Mouse (Mus musculus) hindbrain, embryonic 13.5 days (tissue): Measurements from ENCODE around the gene Cdrt4. TPM values are rescaled to one million over a fixed set of nuclear protein-coding genes. Genes with fewer than 3 reads are reported as not detected.

Source experiments
- ATAC-seq: fragments of 200-750 bp; cut with Nextera tagmentation; 2 replicates; pipeline ENCODE4 v1.8.0; 2017; ENCODE audit warnings: moderate TSS enrichment; ENCODE audit not compliant: low FRiP score
- H3K27ac ChIP-seq: fragments of 300-500 bp; sonication (generic); 2 replicates; pipeline ENCODE4 v1.5.1; 2015; ENCODE audit warnings: inconsistent platforms, mild to moderate bottlenecking, moderate library complexity
- H3K27me3 ChIP-seq: fragments of 300-500 bp; sonication (generic); 2 replicates; pipeline ENCODE4 v1.6.1; 2015; ENCODE audit warnings: mild to moderate bottlenecking, inconsistent platforms
- H3K36me3 ChIP-seq: fragments of 300-500 bp; sonication (generic); 2 replicates; pipeline ENCODE4 v1.6.1; 2015; ENCODE audit warnings: mild to moderate bottlenecking, inconsistent platforms
- H3K4me1 ChIP-seq: fragments of 300-500 bp; sonication (generic); replicated peaks from 2 replicates; pipeline ENCODE4 v1.6.1; 2015; ENCODE audit warnings: inconsistent platforms
- H3K4me2 ChIP-seq: fragments of 300-500 bp; sonication (generic); 2 replicates; pipeline ENCODE4 v1.6.1; 2015; ENCODE audit warnings: inconsistent platforms, mild to moderate bottlenecking, moderate library complexity
- H3K4me3 ChIP-seq: fragments of 300-500 bp; sonication (generic); 2 replicates; pipeline ENCODE4 v1.5.1; 2015; ENCODE audit warnings: mild to moderate bottlenecking, inconsistent platforms
- H3K9ac ChIP-seq: fragments of 300-500 bp; sonication (generic); 2 replicates; pipeline ENCODE4 v1.6.1; 2015; ENCODE audit warnings: mild to moderate bottlenecking, inconsistent platforms
- H3K9me3 ChIP-seq: fragments of 300-500 bp; sonication (generic); 2 replicates; pipeline ENCODE4 v1.6.1; 2016; ENCODE audit warnings: inconsistent platforms
- WGBS: fragments of 180-500 bp; shearing (Covaris S2); methylation state at CpG from one replicate; pipeline ENCODE4 v1.1.7; 2015; 5-methylcytosine and 5-hydroxymethylcytosine counted together
- polyA plus RNA-seq: library from polyadenylated mRNA; unstranded; fragments of >200 nt; fragmentation: Nextera tagmentation; extraction: Ambion mirVana; gene quantifications from 2 replicates; pipeline ENCODE4 v1.2.1, GENCODE M21; 2015

The Cdrt4 gene
- polyA plus RNA-seq, 1 experiment from 2014 or later = 0.32 TPM

DNA sequence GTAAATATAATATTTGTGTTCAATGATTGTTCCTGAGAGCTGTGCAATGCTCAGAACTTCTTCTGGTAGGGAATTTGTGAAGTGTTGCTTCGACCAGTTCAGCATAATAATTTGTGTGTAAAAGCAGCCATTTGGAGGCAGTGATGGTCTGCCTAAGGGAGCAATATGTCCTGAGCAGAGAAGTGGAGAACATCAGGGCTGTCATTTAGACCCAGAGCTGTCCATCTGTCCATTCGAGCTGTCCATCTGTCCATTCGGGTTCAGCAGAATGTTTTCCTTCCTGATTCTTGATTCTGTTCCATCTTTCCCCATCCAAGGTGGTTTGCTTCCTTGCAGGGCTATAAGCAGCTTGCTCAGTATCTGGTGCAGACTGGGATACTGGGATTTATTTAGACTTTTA, 33.4 kb downstream of the Cdrt4 start:
- peak overlapping the region; percentile 1; the same call in 1 of the 2 replicates for H3K27ac ChIP-seq
- no peak for ATAC-seq

GRCm38 (mm10) chr11:62985075-62985474, 34.1 kb downstream of the Cdrt4 start:
- Histone ChIP-seq H3K4me2 (no peak overlapping the region), H3K4me3 (no peak overlapping the region), H3K9ac (no peak overlapping the region), H3K9me3 (0 out of 2 replicates have a peak, but pooled peaks cover 5% of the 10 kb centered on the region), H3K27me3 (0 out of 2 replicates have a peak, but pooled peaks cover 2% of the 10 kb centered on the region), H3K36me3 (no peaks in the 10 kb centered on the region), H3K27ac (no peak overlapping the region), H3K4me1 (peaks cover 26% of the 10 kb centered on the region)
- no peak for ATAC-seq
- 88% methylated on average over 3 of the region's 3 CpGs for WGBS

More for the DNA sequence above, 33.4 kb downstream of the Cdrt4 start:
- Histone ChIP-seq H3K36me3 (no peaks in the 10 kb centered on the region), H3K9me3 (0 out of 2 replicates have a peak, but pooled peaks cover 5% of the 10 kb centered on the region), H3K9ac (no peak overlapping the region), H3K27me3 (0 out of 2 replicates have a peak, but pooled peaks cover 2% of the 10 kb centered on the region), H3K4me2 (no peak overlapping the region), H3K4me1 (peaks cover 26% of the 10 kb centered on the region), H3K4me3 (no peak overlapping the region)
- 53% methylated on average over 3 of the region's 3 CpGs for WGBS

DNA sequence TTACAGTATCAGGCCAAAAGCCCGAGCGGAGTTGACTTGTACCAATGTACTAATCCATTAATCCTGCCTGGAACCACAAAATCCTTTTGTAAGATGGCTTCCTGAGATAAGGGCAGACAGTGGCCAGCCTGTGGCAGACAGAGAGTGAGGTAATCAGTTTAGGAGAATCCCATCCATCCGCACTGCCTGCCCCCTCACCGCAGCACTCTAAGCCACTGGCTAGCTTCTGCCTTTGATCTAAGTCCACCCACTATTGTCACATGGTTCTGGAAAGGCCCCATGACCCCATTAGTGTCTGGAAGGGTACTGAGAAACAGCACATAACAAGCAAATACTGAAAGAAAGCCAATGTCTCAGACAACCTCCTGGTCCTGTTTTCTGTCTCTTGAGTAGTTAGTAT, 35.6 kb downstream of the Cdrt4 start:
- WGBS = 75% methylated on average over 4 of the region's 4 CpGs
- Histone ChIP-seq H3K4me2 (no peak overlapping the region), H3K27ac (no peak overlapping the region), H3K4me3 (no peak overlapping the region), H3K9me3 (no peaks in the 10 kb centered on the region), H3K4me1 (peaks cover 26% of the 10 kb centered on the region), H3K27me3 (0 out of 2 replicates have a peak, but pooled peaks cover 2% of the 10 kb centered on the region), H3K36me3 (no peaks in the 10 kb centered on the region), H3K9ac (no peak overlapping the region)
- no peak for ATAC-seq

- no peak overlapping the region for H3K9ac ChIP-seq
- no peak for ATAC-seq
- 94% methylated on average over 3 of the region's 3 CpGs for WGBS
- no peak overlapping the region for H3K4me3 ChIP-seq
- H3K4me1 ChIP-seq = peaks cover 3% of the 10 kb centered on the region; the same call in 1 of the 2 replicates
- H3K4me2 ChIP-seq = no peak overlapping the region
- 0 out of 2 replicates have a peak, but pooled peaks cover 2% of the 10 kb centered on the region for H3K27me3 ChIP-seq
- no peaks in the 10 kb centered on the region for H3K9me3 ChIP-seq
- H3K36me3 ChIP-seq = no peaks in the 10 kb centered on the region
- no peak overlapping the region for H3K27ac ChIP-seq
These were observed 39.2 kb downstream of the Cdrt4 start for GRCm38 (mm10) chr11:62990150-62990685.

DNA sequence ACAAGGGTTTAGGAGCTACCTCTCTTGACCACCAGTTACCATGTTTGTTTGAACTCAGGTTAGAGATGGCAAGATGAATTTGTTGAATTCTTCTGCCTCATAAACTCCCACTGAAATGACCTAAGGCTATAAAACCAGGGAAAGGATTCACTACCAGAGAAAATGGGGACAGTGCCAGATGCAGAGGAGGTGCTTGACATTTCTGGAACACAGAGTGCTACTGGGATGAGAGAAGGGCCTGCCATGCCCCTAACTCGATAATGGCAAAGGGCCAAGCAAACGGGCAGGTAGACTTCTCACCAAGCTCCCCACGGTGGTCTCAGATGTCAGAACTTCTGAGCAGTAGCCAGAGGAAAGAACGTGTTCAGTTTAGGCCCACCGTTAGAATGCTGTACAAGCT, 39.8 kb downstream of the Cdrt4 start:
- Histone ChIP-seq H3K4me2 (no peak overlapping the region), H3K27me3 (0 out of 2 replicates have a peak, but pooled peaks cover 2% of the 10 kb centered on the region), H3K9me3 (no peaks in the 10 kb centered on the region), H3K27ac (no peak overlapping the region), H3K9ac (no peak overlapping the region), H3K36me3 (no peaks in the 10 kb centered on the region), H3K4me1 (0 out of 2 replicates have a peak, but pooled peaks cover 6% of the 10 kb centered on the region), H3K4me3 (no peak overlapping the region)
- ATAC-seq = no peak
- WGBS = 89% methylated on average over 5 of the region's 5 CpGs

GRCm38 (mm10) chr11:62992545-62993242, 41.7 kb downstream of the Cdrt4 start:
- Histone ChIP-seq H3K4me3 (no peak overlapping the region), H3K4me2 (no peak overlapping the region), H3K27ac (no peak overlapping the region), H3K9me3 (no peaks in the 10 kb centered on the region), H3K9ac (no peak overlapping the region), H3K27me3 (no peaks in the 10 kb centered on the region), H3K4me1 (peaks cover 6% of the 10 kb centered on the region), H3K36me3 (no peaks in the 10 kb centered on the region)
- ATAC-seq = no peak
- WGBS = 93% methylated on average over 13 of the region's 13 CpGs

GRCm38 (mm10) chr11:62995066-62995754, 44.2 kb downstream of the Cdrt4 start:
- WGBS = 88% methylated on average over 9 of the region's 9 CpGs
- Histone ChIP-seq H3K9ac (no peak overlapping the region), H3K27me3 (no peaks in the 10 kb centered on the region), H3K36me3 (no peaks in the 10 kb centered on the region), H3K9me3 (no peaks in the 10 kb centered on the region), H3K4me3 (no peak overlapping the region), H3K4me1 (peaks cover 12% of the 10 kb centered on the region), H3K27ac (no peak overlapping the region), H3K4me2 (no peak overlapping the region)
- no peak for ATAC-seq

DNA sequence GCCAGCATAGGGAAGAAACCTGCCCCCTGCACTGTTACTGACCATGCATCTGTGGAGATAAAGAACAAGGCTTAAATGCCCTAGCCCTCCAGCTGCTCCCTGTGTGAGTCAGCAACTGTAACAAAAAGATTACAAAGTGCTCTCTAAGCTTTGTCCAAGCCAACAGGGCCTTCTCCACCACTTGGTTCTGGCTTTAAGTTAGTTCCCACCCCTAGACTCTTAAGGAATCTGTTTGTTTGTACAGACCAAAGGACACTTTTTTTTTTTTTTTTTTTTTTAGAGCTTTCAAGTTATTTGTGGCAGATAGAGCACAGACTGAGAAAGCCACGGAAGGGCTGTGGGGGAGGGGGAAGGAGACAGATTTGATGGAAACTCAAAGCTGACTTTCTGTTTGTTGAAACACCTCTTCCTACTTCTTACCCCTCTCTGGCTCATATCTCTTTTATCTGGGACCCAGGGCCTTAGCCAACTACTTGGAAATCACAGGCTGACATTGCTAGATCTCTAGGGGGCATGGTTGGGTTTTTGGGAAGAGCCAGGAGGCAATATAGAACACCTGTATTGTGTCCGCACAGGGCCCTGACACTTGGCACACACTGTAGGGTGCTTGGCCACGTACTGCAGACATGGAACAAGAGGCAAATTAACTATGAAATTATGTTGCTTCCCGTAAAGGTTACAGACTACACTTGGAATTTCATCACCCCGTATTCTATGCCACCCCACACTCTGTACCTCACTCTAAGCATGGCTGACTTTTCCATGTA, 44.9 kb downstream of the Cdrt4 start:
- Histone ChIP-seq H3K9ac (no peak overlapping the region), H3K9me3 (no peaks in the 10 kb centered on the region), H3K27me3 (no peaks in the 10 kb centered on the region), H3K4me3 (no peak overlapping the region), H3K36me3 (no peaks in the 10 kb centered on the region), H3K27ac (no peak overlapping the region), H3K4me2 (no peak overlapping the region), H3K4me1 (peaks cover 12% of the 10 kb centered on the region)
- WGBS = 84% methylated on average over 5 of the region's 5 CpGs
- no peak for ATAC-seq

- ATAC-seq = no peak
- 85% methylated on average over 4 of the region's 4 CpGs for WGBS
- no peaks in the 10 kb centered on the region for H3K27me3 ChIP-seq
- H3K27ac ChIP-seq = no peak overlapping the region
- peaks cover 12% of the 10 kb centered on the region for H3K4me1 ChIP-seq
- no peaks in the 10 kb centered on the region for H3K36me3 ChIP-seq
- no peak overlapping the region for H3K4me3 ChIP-seq
- no peak overlapping the region for H3K4me2 ChIP-seq
- H3K9me3 ChIP-seq = no peaks in the 10 kb centered on the region
- no peak overlapping the region for H3K9ac ChIP-seq
These were observed 45.5 kb downstream of the Cdrt4 start for GRCm38 (mm10) chr11:62996522-62996898.

DNA sequence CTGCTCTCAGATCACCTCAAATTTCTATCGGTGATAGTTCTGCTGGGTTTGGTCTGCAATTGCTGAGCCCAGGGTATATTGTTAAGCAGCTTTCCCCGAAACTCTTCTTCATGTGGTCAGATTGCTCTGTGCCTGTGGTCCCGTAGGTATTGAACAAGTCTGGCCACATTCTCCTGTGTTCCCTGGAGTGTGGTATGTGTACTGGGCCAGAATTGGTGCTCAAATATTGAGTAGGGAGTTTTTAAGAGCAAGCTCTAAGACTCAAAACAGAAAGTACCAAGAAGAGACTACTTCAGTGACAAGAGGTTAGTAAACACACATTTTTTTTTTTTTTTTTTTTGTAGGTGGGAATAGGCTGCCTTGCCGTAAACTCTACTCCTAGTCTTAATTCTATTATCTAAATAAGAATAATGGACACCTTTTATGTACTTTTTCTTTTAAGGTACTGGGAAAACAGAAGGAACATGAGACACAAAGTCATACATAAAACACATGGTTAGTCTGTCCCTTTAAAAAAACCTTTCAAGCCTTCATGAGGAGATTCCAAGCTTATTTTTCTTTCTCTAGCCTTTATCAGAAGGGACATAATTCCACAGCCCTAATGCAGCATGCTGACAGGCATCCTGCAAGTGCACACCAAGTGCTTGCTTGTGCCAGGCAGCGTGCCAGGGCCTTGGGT, 46.2 kb downstream of the Cdrt4 start:
- Histone ChIP-seq H3K9ac (no peak overlapping the region; the same call in 1 of the 2 replicates), H3K36me3 (no peaks in the 10 kb centered on the region), H3K9me3 (no peaks in the 10 kb centered on the region), H3K27ac (0 out of 2 replicates have a peak overlapping the region, but pooled peaks have one; percentile 12), H3K27me3 (no peaks in the 10 kb centered on the region), H3K4me3 (no peak overlapping the region), H3K4me1 (peaks cover 12% of the 10 kb centered on the region), H3K4me2 (no peak overlapping the region)
- no peak for ATAC-seq
- 79% methylated on average over 5 of the region's 5 CpGs for WGBS

- Histone ChIP-seq H3K36me3 (no peaks in the 10 kb centered on the region), H3K9me3 (no peaks in the 10 kb centered on the region), H3K27me3 (no peaks in the 10 kb centered on the region), H3K4me1 (peaks cover 12% of the 10 kb centered on the region), H3K9ac (no peak overlapping the region; the same call in 1 of the 2 replicates), H3K27ac (peak overlapping the region; percentile 31; the same call in 1 of the 2 replicates), H3K4me2 (no peak overlapping the region), H3K4me3 (no peak overlapping the region)
- 49% methylated on average over 11 of the region's 11 CpGs for WGBS
- ATAC-seq = no peak
These were observed 46.8 kb downstream of the Cdrt4 start for GRCm38 (mm10) chr11:62997718-62998281.
